Mouse (Mus musculus): Measurements from ENCODE around the gene Cir1. TPM values are rescaled to one million over a fixed set of nuclear protein-coding genes. Genes with fewer than 3 reads are reported as not detected.

Cir1 gene
- total RNA-seq, 2 experiments from 2014 or later: 9.9 to 14.0 TPM

GRCm38 (mm10) chr2:73273249-73274118, 39.0 kb downstream of the Cir1 start:
- peak; percentile 16; the same call in 1 of the 2 replicates for ATAC-seq (replicated peaks; ENCODE audit: poor library complexity, severe bottlenecking)

- no peak for ATAC-seq (replicated peaks; ENCODE audit: poor library complexity, severe bottlenecking)
Measured at GRCm38 (mm10) chr2:73272351-73273248, 39.9 kb downstream of the Cir1 start.

GRCm38 (mm10) chr2:73271459-73272161, 40.9 kb downstream of the Cir1 start, which contains the start of gene Sp9:
TSS of gene Sp9 (plus strand) at chr2:73271925.
- peak; percentile 39 for ATAC-seq (replicated peaks; ENCODE audit: poor library complexity, severe bottlenecking)

GRCm38 (mm10) chr2:73270593-73271458, 41.7 kb downstream of the Cir1 start:
- ATAC-seq (replicated peaks; ENCODE audit: poor library complexity, severe bottlenecking): no peak

GRCm38 (mm10) chr2:73270071-73270592, 42.4 kb downstream of the Cir1 start:
- no peak for ATAC-seq (replicated peaks; ENCODE audit: poor library complexity, severe bottlenecking)

- no peak for ATAC-seq (replicated peaks; ENCODE audit: poor library complexity, severe bottlenecking)
Measured at GRCm38 (mm10) chr2:73269666-73270065, 42.8 kb downstream of the Cir1 start.

- ATAC-seq (replicated peaks; ENCODE audit: poor library complexity, severe bottlenecking): no peak
Measured at GRCm38 (mm10) chr2:73268836-73269395, 43.6 kb downstream of the Cir1 start.

GRCm38 (mm10) chr2:73268281-73268680, 44.2 kb downstream of the Cir1 start:
- no peak for ATAC-seq (replicated peaks; ENCODE audit: poor library complexity, severe bottlenecking)

GRCm38 (mm10) chr2:73267818-73268217, 44.7 kb downstream of the Cir1 start:
- no peak for ATAC-seq (replicated peaks; ENCODE audit: poor library complexity, severe bottlenecking)

- no peak for ATAC-seq (replicated peaks; ENCODE audit: poor library complexity, severe bottlenecking)
Measured at GRCm38 (mm10) chr2:73267231-73267630, 45.3 kb downstream of the Cir1 start.

- no peak for ATAC-seq (replicated peaks; ENCODE audit: poor library complexity, severe bottlenecking)
Measured at GRCm38 (mm10) chr2:73266623-73267022, 45.9 kb downstream of the Cir1 start.

GRCm38 (mm10) chr2:73266011-73266410, 46.5 kb downstream of the Cir1 start:
- peak; percentile 53 for ATAC-seq (replicated peaks; ENCODE audit: poor library complexity, severe bottlenecking)

- ATAC-seq (replicated peaks; ENCODE audit: poor library complexity, severe bottlenecking): no peak
Measured at GRCm38 (mm10) chr2:73264611-73265195, 47.8 kb downstream of the Cir1 start.

GRCm38 (mm10) chr2:73263794-73264610, 48.5 kb downstream of the Cir1 start:
- ATAC-seq (replicated peaks; ENCODE audit: poor library complexity, severe bottlenecking): no peak; the same call in 1 of the 2 replicates

- no peak for ATAC-seq (replicated peaks; ENCODE audit: poor library complexity, severe bottlenecking)
Measured at GRCm38 (mm10) chr2:73263172-73263765, 49.2 kb downstream of the Cir1 start.

GRCm38 (mm10) chr2:73248701-73249100, 63.8 kb downstream of the Cir1 start:
- ATAC-seq (replicated peaks; ENCODE audit: poor library complexity, severe bottlenecking): no peak

- ATAC-seq (replicated peaks; ENCODE audit: poor library complexity, severe bottlenecking): no peak
Measured at GRCm38 (mm10) chr2:73241299-73241698, 71.2 kb downstream of the Cir1 start.
